Mouse (Mus musculus): Measurements from ENCODE around the gene Sarnp.
A peak's percentile ranks its signal among the peaks of the same experiment; 100 is the strongest.

Sarnp gene

DNA sequence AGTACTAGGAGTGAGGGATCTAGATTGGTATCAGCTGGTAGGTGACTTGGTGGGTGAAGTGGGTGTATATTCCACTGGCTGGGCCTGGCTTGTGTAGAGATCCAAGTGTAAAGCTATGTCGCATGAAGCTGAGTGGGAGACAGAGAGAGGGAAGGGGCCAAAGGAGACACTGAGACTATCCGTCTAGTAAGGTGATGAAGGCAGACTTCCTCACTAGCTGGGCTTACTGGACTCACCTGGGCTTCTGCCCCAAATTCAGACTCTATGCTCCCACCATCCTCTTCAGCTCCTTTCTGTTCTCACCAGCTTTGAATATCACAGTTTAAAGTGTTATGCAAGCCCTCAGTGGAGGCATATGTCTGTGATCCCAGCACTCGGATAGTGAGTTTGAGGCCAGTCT is 99.5 kb downstream of the Sarnp start:
- no peak for DNase-seq (ENCODE audit: low spot score)

DNA sequence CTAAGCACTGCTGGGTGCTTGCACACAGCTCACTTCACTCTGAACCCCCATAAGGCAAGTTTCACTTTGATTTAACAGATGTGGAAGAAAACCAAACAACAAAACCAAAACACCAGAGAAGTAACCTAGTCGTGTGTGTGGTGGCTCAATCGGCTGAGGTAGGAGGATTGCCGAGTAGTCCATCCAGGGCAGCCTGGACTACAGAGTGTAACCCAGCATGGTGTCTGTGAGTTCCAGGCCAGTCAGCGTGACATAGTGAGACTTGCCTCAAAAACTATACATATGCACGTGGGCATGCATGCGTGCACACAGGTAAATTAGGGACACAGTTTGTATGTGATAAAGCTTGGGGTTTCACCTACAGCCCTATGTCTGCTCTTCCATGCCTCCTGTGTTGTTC is 100.3 kb downstream of the Sarnp start:
- DNase-seq (ENCODE audit: low spot score): no peak

DNA sequence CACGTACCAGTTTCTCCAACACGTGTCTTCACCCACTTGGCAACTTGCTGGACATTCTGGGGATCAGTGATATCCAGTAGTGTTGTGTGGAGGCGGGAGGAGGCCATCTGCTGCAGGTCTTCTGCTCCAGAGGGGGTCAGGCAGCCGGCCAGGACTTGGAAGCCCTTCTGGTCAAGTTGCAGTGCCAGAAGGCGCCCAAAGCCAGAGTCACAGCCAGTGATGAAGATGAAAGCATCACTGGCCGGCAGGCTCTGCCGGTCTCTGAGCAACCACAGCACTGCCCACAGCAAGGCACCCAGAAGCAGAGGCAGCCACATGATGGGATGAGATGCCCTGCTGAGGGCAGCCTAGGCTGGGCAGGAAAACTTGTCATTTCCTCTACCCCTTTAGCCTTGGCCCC is 101.1 kb downstream of the Sarnp start:
- DNase-seq (ENCODE audit: low spot score): no peak

DNA sequence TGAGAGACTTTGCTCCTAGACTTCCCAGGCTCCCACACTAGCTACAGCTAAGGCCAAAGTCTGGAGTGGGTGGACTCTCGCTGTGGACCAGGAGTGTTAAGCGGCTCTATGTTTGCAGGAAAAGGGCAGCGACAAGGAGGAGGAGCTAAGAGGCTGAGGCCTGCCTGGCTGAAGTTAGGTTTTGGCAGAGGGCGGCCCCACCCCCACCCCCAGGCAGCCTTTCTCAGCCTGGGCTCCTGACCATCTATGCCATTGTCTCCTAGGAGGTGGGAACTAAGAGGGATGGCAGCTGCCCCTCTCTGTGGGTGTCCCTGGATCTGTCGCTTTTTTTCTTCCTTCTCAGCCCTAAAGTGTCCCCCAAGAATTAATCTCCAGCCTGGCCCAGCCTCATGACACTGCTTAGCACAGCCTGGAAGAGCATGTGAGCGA is 102.1 kb downstream of the Sarnp start:
- no peak for DNase-seq (ENCODE audit: low spot score)

DNA sequence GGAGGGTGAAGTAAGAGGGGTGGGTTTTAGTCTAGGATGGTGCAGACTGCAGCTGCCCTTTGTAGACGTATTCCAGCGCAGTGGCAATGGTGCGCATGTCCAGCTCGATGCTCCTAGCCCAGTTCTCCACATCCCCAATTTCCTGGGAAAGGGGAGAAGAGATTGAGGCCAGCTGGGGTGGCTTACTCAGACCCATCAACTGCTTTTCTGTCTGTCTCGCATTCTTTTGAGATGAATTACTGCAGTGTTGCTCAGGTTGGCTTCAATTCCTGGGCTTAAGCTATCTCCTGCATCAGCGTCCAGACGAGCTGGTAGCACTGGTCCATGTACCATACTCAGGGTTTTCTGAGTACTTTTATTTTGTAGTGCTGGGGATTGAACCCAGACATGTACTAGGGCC is 102.8 kb downstream of the Sarnp start:
- no peak for DNase-seq (ENCODE audit: low spot score)

DNA sequence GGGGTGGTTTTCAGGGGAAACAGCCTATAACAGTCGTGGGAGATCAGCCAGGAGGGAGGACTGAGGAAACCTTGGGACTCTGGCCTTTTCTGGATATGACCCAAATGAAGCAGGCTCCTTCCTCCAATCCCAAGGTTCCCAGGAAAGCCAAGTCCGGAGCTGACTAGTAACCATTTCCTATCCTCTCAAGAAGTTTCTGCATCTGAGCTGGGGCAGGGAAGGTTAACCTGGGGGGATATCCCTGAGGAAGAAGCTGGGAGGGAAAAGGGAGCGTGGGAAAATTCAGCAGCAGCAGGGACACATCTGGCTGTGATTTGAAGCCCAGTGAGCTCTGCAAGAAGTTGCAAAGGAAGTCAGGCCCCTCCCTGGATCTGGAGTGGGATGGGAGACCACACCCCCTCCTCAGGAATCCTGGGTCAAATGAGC is 103.6 kb downstream of the Sarnp start:
- no peak for DNase-seq (ENCODE audit: low spot score)

DNA sequence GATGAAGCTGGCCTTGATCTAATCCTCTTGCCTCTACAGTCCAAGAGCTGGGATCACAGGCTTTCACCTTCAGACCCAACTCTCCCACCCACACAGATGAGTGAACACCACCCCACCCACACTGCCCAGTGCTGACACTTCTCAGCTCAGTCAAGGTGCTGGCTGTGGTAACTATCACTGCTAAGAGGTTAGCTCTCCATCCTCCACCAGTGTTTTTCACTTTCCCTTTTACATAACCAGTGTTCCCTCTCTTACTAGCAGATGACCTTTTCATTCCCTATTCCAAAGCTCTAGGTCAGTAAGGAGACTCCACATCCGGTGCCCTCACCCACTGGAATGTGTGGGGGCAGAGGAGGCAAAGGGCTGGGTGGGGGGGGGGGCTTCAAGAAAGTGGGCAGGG is 104.1 kb downstream of the Sarnp start:
- DNase-seq (ENCODE audit: low spot score): no peak

DNA sequence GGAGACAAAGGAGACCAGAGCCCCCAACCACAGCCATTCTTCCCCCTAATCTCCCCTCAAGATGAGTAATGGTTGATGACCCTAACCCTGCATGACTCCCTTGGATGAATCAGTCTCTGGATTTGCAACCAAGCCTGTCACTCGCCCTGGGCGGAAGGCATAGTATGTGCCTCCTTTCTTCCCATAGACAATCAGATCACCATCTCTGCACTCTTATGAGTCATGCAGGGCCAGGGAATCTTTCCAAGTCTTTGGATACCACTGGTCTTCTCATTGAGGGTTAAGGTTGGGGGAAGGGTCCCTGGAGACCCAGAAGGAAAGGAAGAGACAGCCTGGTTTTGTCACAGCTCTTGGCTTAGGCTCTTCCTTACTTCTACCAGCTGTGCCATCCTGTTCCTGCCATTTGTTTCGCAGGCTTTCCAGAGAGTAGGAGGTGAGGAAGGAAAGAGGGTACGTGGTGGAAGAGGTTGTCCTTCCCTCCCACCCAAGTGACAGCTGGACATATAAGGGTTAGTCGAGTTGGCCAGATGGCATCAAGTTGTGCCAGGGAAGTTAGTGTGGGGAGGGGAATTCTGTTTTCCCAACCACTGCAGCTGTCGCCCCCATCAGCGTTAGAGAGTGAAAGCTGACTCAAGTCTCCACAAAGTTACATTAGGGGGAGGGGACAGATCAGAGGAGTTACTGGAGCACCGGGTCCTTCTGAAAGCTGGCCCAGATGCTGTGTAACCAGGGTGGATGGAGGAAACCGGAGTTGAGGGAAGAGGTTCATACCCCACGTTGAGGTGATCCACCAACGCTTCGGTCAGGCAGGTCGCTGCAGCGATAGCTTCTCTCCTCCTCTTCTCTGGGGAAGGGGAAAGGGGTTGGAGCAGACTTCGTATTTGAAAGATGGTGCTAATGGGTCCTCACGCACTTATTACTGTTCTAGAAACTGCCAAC is 105.0 kb downstream of the Sarnp start:
- DNase-seq (ENCODE audit: low spot score): no peak

DNA sequence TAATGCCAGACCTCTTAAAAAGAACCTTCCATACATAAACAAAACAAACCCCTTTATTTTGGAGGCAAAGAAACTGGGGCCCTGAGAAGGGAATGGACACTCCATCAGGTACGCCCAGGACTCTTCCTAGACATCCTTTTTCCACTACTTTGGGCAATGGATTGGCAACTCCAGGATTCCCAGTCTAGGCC is 105.6 kb downstream of the Sarnp start, which contains the start of gene Rdh5:
Gene Rdh5 (minus strand): TSS at position 67 of the 191 bp plus-strand sequence.
- DNase-seq (ENCODE audit: low spot score): no peak

DNA sequence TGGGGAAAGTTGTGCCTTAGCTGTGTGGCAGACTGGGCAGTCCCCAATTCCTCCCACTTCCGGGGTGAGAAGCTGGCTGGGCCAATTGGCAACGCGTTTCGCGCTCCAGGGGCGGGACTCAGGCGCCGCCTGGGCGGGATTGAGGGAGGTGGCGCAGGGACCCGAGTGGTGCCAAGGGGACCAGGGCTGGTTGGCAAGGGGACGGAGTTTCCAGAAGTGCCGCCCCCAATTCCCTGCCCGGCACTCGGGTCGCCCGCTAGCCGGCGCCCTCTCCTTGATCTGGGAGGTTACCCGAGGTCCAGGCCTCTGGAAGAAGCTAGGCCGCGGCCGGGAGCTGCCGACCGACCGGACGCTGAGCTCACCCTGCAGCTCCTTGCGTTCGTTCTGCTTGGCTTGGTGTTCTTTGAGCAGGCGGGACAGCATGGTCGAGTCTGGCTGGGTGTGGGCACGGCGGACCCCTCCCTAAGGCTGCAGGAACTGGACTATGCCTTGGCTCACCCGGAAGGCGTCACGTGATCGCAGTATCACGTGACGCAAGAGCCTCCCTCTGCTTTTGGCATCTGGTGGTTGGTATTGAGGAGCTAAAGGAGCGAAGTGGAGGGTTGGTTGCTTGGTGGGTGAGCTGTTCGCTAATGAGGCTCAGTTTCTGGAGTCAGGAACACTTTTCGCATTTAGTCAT is 106.0 kb downstream of the Sarnp start:
- peak; percentile 86 for DNase-seq (ENCODE audit: low spot score)

DNA sequence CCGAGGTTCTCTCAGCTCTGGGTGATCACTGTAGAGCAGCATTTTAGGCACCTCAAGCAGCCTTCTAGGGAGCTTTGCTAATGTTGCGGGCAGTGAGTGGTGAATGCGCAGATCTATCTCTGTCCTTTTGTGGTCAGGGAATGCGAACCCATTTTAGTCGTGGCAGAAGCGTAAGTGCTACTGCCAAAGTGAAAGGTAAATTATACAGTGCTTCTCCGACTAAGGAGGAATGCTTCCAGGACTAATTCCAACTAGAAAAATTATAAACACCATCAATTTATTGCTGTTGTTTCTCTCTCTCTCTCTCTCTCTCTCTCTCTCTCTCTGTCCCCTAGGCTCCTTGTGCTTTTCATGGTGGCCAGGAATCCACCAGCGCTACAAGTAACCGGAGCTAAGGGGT is 106.8 kb downstream of the Sarnp start, which contains the start of gene Bloc1s1:
Gene Bloc1s1 (minus strand): TSS at position 101 of the 400 bp plus-strand sequence.
- DNase-seq (ENCODE audit: low spot score): no peak
